Mouse (Mus musculus): ENCODE measurements around the gene Mbd5. TPM values are rescaled to one million over a fixed set of nuclear protein-coding genes. Genes with fewer than 3 reads are reported as not detected.

Gene Mbd5
- polyA plus RNA-seq, 1 experiment from 2014 or later = 23.1 TPM

DNA sequence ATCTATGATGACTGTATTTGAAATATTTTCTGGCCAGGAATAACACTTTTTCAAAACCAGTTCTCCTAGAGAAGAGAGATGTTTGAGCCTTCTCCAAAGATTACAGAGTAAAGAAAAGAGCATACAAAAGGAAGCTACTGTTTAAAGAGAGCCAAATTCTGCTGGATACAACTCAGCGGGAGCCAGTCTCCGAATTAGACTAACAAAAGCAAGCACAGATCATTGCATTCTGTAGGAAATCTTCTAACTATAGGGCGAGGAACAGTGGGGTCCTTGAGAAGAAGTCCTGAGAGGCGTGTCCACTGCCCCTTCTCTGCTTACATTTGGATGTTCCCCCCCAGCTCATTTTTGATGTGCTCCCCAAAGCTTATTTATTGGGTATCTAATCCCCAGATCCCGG, 422.3 kb downstream of the Mbd5 start:
- Histone ChIP-seq H3K27ac (ENCODE audit: poor library complexity, severe bottlenecking) (no peak overlapping the region), H3K4me2 (no peak overlapping the region), H3K4me1 (replicated peaks) (peaks cover 15% of the 10 kb centered on the region), H3K9me3 (replicated peaks) (no peaks in the 10 kb centered on the region), H3K36me3 (no peaks in the 10 kb centered on the region), H3K4me3 (no peak overlapping the region), H3K27me3 (replicated peaks) (no peaks in the 10 kb centered on the region), H3K9ac (no peak overlapping the region)
- no peak for ATAC-seq (ENCODE audit: insufficient number of reproducible peaks, low FRiP score)
- WGBS = 80% methylated on average over 5 of the region's 5 CpGs

DNA sequence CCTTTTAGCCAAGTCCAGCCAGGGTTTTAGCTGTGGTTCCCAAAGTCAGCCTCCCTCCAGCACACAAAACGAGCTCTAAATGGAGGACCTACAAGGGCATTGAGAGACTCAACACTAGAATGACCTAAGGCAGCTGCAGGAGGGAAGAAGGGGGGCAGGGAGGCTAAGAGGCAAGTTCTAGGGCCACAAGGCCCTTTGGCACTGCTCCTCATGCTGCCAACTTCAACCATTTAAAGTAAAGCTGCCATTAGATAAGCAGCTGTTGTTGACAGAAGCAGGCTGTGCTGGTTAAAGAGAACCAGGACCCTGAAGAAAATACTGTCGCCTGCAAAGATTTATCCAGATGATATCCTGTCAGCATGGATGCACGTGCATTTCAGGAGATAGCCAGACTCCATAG, 423.3 kb downstream of the Mbd5 start:
- no peak overlapping the region for H3K27ac ChIP-seq (ENCODE audit: poor library complexity, severe bottlenecking)
- 13% methylated on average over 3 of the region's 3 CpGs for WGBS
- no peak for ATAC-seq (ENCODE audit: insufficient number of reproducible peaks, low FRiP score)

More for the DNA sequence above, 423.3 kb downstream of the Mbd5 start:
- Histone ChIP-seq H3K36me3 (no peaks in the 10 kb centered on the region), H3K4me2 (no peak overlapping the region), H3K27me3 (replicated peaks) (no peaks in the 10 kb centered on the region), H3K4me1 (replicated peaks) (peaks cover 11% of the 10 kb centered on the region), H3K9me3 (replicated peaks) (no peaks in the 10 kb centered on the region), H3K4me3 (no peak overlapping the region), H3K9ac (no peak overlapping the region)

Other genes with a start within 250 kb of the Mbd5 start
- gene Acvr2a, start 135.4 kb upstream of the Mbd5 start, polyA plus RNA-seq (2016; fragmentation: Nextera tagmentation; extraction: Ambion mirVana) = 16.9 and 17.3 TPM in 2 replicates
- 97.8 and 106 TPM in 2 replicates for gene Orc4, start 769 bp downstream of the Mbd5 start, polyA plus RNA-seq (2016; fragmentation: Nextera tagmentation; extraction: Ambion mirVana)